Comparison of ENCODE assay signal across 8 mouse cellular contexts in the genomic region with DNA sequence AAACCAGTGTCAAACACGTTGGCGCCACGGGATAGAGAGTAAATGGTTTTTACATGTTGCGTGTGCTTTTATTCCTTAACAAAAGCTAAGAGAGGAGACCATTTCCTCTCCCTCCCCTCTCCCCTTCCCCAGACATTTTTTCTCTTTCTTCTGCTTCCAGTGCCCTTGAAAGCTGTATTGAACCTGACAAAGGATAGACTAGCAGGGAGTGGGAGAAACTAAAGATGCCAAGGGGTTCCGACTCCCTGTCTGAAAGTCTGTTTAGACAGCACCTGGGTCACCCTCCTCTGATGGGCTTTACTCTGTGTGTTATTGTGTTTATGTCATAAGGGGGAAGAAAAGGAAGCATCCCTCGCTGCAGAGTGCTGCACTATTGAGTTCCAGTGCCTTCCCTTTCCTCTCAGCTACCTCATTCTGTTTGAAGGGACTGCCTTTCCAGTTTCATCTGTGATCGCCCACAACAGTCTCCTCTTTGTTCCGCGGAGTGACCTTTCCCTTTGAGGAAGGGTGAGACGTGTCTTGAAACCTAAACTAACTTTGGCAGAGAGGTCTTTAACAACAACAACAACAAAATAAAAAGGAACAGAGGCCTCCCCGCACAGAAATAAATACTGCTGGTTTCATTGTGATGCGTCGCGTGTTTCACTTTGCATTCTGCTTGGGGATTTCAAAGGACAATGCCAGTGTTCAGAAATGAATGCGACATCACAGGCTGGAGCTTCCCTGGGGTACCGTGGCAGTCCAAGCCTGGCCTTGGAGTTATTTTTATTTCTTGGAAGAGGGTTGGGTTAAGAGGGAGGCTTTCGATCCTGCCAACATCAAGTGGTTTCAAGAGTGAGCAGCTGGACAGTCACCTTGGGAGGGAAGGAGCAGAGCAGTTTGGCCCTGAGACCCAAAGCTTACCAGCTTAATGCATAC.
A peak's percentile ranks its signal among the peaks of the same experiment; 100 is the strongest.
DNase-seq lines count a peak whose midpoint lies in the region; ATAC-seq and TF ChIP-seq lines count a peak whose summit lies in the region.

No protein-coding gene starts in this region.

- no peak for TF ChIP-seq CTCF in testis, adult 2 months (IDR thresholded peaks at IDR 0.05; ENCODE audit: control insufficient read depth, insufficient read depth, insufficient replicate concordance, low read depth, low read length)
- TF ChIP-seq CTCF in gastrocnemius, adult 2 months (IDR thresholded peaks at IDR 0.05), result no peak

- no peaks in the 10 kb centered on the region for H3K27me3 ChIP-seq in testis, adult 2 months (ENCODE audit: control insufficient read depth, insufficient read depth, low read length)

- DNase-seq in adrenal gland, adult 8-10 months, result peak; percentile 24
- peak; percentile 4 to 5 for DNase-seq in cerebellum, adult 18-20 months
- DNase-seq in heart, adult 9 months (ENCODE audit: low spot score in 2 of 2), result peak; percentile 1 to 19
- DNase-seq in left cerebral cortex, adult 11 months (ENCODE audit: low spot score), result peak; percentile 24
- DNase-seq in gastrocnemius, adult 2 months, result no peak
- DNase-seq in spleen, postnatal 10 days (ENCODE audit: low spot score in 2 of 2), result no peak

- H3K4me3 ChIP-seq in testis, adult 2 months (ENCODE audit: control insufficient read depth, low read depth, low read length), result no peak overlapping the region
- H3K4me3 ChIP-seq in gastrocnemius, adult 2 months, result no peak overlapping the region

- no peaks in the 10 kb centered on the region for H3K4me1 ChIP-seq in testis, adult 2 months (ENCODE audit: control insufficient read depth, insufficient read depth, low read length)

- H3K27ac ChIP-seq in testis, adult 2 months (ENCODE audit: control insufficient read depth, insufficient read depth, low read depth, low read length), result peak overlapping the region; percentile 80
- H3K27ac ChIP-seq in gastrocnemius, adult 2 months, result no peak overlapping the region

- TF ChIP-seq POLR2A in testis, adult 2 months (IDR thresholded peaks at IDR 0.05; ENCODE audit: control insufficient read depth, low read depth, low read length), result no peak

- H3K36me3 ChIP-seq in testis, adult 2 months (ENCODE audit: control insufficient read depth, insufficient read depth, low read length), result no peaks in the 10 kb centered on the region

- ATAC-seq in erythroblast, adult 5-6 weeks (replicated peaks; ENCODE audit: low FRiP score, poor library complexity, severe bottlenecking), result no peak

- intact Hi-C loops in gastrocnemius, adult 2 months (cut with DNase I), result no loop called here

Comparison
In these comparisons a context has a peak if more than half of its experiments do, and no peak if none do; other contexts are left out.
1. DNase-seq: peak in adrenal gland, adult 8-10 months (single experiment), cerebellum, adult 18-20 months (2 of 2), heart, adult 9 months (2 of 2) and left cerebral cortex, adult 11 months (single experiment); none in gastrocnemius, adult 2 months (single experiment) and spleen, postnatal 10 days (0 of 2).